Mouse (Mus musculus) retina, embryonic 14.5 days (tissue): ENCODE measurements at regions not wholly inside any gene's neighbourhood (a gene's known extent, or its start where the extent isn't known, plus 50 kb on each side); places are given as distances from the start of the nearest gene placed in this dataset.

ENCODE experiments used
- DNase-seq: peaks from one replicate; pipeline ENCODE4 v3.0.0-alpha.2; 2015; ENCODE audit warnings: low spot score

GRCm38 (mm10) chr7:113059967-113060284 lies 106.2 kb downstream of the Rassf10 start:
- no peak for DNase-seq

GRCm38 (mm10) chr7:113060991-113061390 lies 107.2 kb downstream of the Rassf10 start:
- DNase-seq, result no peak

GRCm38 (mm10) chr7:113066536-113066935 lies 112.8 kb downstream of the Rassf10 start:
- DNase-seq, result no peak

GRCm38 (mm10) chr7:113068296-113068695 lies 114.5 kb downstream of the Rassf10 start:
- no peak for DNase-seq

GRCm38 (mm10) chr7:113069336-113069924 lies 115.7 kb downstream of the Rassf10 start:
- DNase-seq, result no peak

- no peak for DNase-seq
Measured at GRCm38 (mm10) chr7:113071418-113071817, 117.7 kb downstream of the Rassf10 start.

- peak; percentile 47 for DNase-seq
Measured at GRCm38 (mm10) chr7:113073781-113074180, 120.0 kb downstream of the Rassf10 start.

GRCm38 (mm10) chr7:113075371-113075770 lies 121.6 kb downstream of the Rassf10 start:
- DNase-seq, result no peak

GRCm38 (mm10) chr7:113076243-113076642 lies 122.5 kb downstream of the Rassf10 start:
- DNase-seq, result no peak

- DNase-seq, result no peak
Measured at GRCm38 (mm10) chr7:113081120-113081519, 126.1 kb upstream of the Arntl start.

GRCm38 (mm10) chr7:113084930-113085625 lies 122.2 kb upstream of the Arntl start:
- DNase-seq, result no peak

GRCm38 (mm10) chr7:113086158-113086557 lies 121.1 kb upstream of the Arntl start:
- DNase-seq, result no peak

- no peak for DNase-seq
Measured at GRCm38 (mm10) chr7:113087646-113088045, 119.6 kb upstream of the Arntl start.

- DNase-seq, result no peak
Measured at GRCm38 (mm10) chr7:113089044-113089443, 118.2 kb upstream of the Arntl start.

- no peak for DNase-seq
Measured at GRCm38 (mm10) chr7:113093931-113094330, 113.3 kb upstream of the Arntl start.

GRCm38 (mm10) chr7:113095092-113095491 lies 112.2 kb upstream of the Arntl start:
- DNase-seq, result no peak

- no peak for DNase-seq
Measured at GRCm38 (mm10) chr7:113104265-113104664, 103.0 kb upstream of the Arntl start.

- DNase-seq, result no peak
Measured at GRCm38 (mm10) chr7:113105359-113105758, 101.9 kb upstream of the Arntl start.

- no peak for DNase-seq
Measured at GRCm38 (mm10) chr7:113106731-113107130, 100.5 kb upstream of the Arntl start.

- no peak for DNase-seq
Measured at GRCm38 (mm10) chr7:113107965-113108364, 99.3 kb upstream of the Arntl start.

GRCm38 (mm10) chr7:113108442-113109000 lies 98.7 kb upstream of the Arntl start:
- DNase-seq, result no peak

GRCm38 (mm10) chr7:113109481-113109880 lies 97.8 kb upstream of the Arntl start:
- no peak for DNase-seq

- DNase-seq, result no peak
Measured at GRCm38 (mm10) chr7:113110867-113111508, 96.3 kb upstream of the Arntl start.
